Mouse (Mus musculus): ENCODE data around the gene Csmd2. TPM values are rescaled to one million over a fixed set of nuclear protein-coding genes. Genes with fewer than 3 reads are reported as not detected.

The Csmd2 gene
- polyA plus RNA-seq, 1 experiment: not detected

DNA sequence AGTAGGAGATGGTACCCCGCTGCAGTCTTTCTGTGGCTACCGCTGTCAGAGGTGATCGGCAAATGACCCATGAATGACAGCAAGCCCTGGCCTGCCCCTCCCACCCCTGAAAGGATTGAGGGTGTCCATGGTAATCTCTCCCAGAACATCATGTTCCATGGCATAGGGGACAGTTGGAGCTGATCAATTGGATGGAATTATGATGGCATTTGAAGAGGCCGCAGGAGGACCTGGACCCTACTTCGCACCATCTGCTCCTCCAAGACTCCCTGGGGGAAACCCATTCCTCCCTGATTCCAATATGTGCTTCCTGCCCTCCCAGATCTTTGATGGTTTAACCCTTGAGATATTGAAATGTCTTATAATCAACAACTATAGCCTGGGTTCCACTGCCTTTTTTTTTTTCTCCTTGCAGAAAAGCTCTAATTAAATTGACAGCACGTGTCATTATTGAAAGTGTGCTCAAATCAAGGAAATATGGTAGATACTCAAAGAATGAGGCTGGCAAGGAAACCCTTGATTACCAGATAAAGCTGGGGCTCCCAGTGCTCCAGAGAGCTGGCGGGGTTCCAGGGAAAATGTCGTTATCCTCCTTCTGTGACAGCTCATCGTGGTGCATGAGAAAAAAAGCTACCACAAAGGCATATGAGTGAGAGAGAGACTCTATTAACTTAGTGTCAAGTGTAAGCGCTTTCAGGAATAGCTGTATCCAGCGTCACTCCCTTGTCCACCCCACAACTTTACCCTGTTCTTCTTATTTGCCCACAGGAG is 145.4 kb downstream of the Csmd2 start:
- WGBS: 72% methylated on average over 11 of the region's 11 CpGs
- H3K4me1 ChIP-seq (ENCODE audit: control insufficient read depth, insufficient read depth, low read length): no peaks in the 10 kb centered on the region

GRCm38 (mm10) chr4:128134348-128134994 is 146.8 kb downstream of the Csmd2 start:
- Histone ChIP-seq H3K4me1 (ENCODE audit: control insufficient read depth, insufficient read depth, low read length) (no peaks in the 10 kb centered on the region), H3K4me3 (replicated peaks; ENCODE audit: extremely low read depth, low read depth, low read length) (no peak overlapping the region)
- TF ChIP-seq POLR2A (IDR thresholded peaks at IDR 0.05; ENCODE audit: borderline replicate concordance, extremely low read depth, low read depth, low read length): no peak
- TF ChIP-seq CTCF (IDR thresholded peaks at IDR 0.05; ENCODE audit: insufficient read depth, low read length): no peak
- WGBS: 77% methylated on average over 11 of the region's 11 CpGs
- no peak for DNase-seq

More for the DNA sequence above, 145.4 kb downstream of the Csmd2 start:
- H3K4me3 ChIP-seq (replicated peaks; ENCODE audit: extremely low read depth, low read depth, low read length): no peak overlapping the region
- no peak for DNase-seq
- TF ChIP-seq POLR2A (IDR thresholded peaks at IDR 0.05; ENCODE audit: borderline replicate concordance, extremely low read depth, low read depth, low read length): no peak
- no peak for TF ChIP-seq CTCF (IDR thresholded peaks at IDR 0.05; ENCODE audit: insufficient read depth, low read length)

DNA sequence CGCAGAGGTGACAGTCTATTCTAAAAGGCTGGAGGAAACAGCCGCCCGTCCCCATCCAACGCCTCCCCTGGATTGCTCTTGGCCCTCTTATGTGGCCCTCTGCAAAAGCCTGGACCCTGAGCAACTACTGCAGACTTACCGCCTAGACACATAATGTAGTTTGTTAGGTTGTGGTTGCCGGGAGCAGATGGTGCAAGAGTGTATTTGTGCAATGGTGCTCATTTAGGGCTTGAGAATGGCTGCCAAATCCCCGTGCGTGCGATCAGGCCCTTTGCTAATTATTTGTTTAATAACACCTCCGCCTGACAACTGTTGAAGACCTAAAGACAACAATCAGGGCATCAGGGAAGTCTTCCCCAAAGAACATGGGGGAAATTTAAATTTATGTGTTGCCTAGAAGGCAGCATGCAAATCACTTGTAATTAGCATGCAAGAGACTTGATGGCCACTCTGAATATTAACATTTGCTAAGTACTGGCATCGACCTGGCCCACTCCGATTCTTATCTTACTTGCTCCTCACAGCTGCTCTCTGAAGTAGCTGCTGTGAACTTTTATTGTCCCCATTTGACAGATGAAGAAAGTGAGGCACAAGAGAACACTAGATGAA is 147.5 kb downstream of the Csmd2 start:
- WGBS: 75% methylated on average over 12 of the region's 12 CpGs
- Histone ChIP-seq H3K4me1 (ENCODE audit: control insufficient read depth, insufficient read depth, low read length) (no peaks in the 10 kb centered on the region), H3K4me3 (replicated peaks; ENCODE audit: extremely low read depth, low read depth, low read length) (no peak overlapping the region)
- no peak for DNase-seq
- TF ChIP-seq POLR2A (IDR thresholded peaks at IDR 0.05; ENCODE audit: borderline replicate concordance, extremely low read depth, low read depth, low read length) (no peak), CTCF (IDR thresholded peaks at IDR 0.05; ENCODE audit: insufficient read depth, low read length) (no peak)

DNA sequence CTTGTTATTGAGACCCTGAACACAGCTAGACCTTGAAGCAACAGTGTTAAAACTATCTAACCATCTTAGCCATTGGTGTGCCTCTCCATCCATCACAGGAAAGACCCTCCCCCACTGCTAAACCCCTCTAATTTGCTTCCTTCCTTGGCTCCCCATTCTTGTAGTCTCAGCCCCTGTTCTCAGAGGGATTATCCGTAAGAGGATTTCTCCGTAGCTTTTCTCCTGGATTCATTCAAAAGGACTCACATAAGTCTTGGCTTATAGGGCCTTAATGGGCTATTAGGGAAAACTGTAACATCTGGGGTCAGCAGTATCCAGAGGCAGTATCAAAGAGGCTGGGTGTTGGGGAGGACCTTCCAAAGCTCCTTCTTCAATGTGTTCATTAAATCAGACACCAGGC is 152.3 kb downstream of the Csmd2 start:
- no peak overlapping the region for H3K4me3 ChIP-seq (replicated peaks; ENCODE audit: extremely low read depth, low read depth, low read length)
- no peaks in the 10 kb centered on the region for H3K4me1 ChIP-seq (ENCODE audit: control insufficient read depth, insufficient read depth, low read length)
- WGBS: 92% methylated on average over 2 of the region's 2 CpGs
- DNase-seq: no peak
- TF ChIP-seq POLR2A (IDR thresholded peaks at IDR 0.05; ENCODE audit: borderline replicate concordance, extremely low read depth, low read depth, low read length) (no peak), CTCF (IDR thresholded peaks at IDR 0.05; ENCODE audit: insufficient read depth, low read length) (no peak)

- no peak overlapping the region for H3K4me3 ChIP-seq (replicated peaks; ENCODE audit: extremely low read depth, low read depth, low read length)
- DNase-seq: no peak
- 51% methylated on average over 10 of the region's 10 CpGs for WGBS
- no peaks in the 10 kb centered on the region for H3K4me1 ChIP-seq (ENCODE audit: control insufficient read depth, insufficient read depth, low read length)
- TF ChIP-seq POLR2A (IDR thresholded peaks at IDR 0.05; ENCODE audit: borderline replicate concordance, extremely low read depth, low read depth, low read length) (no peak), CTCF (IDR thresholded peaks at IDR 0.05; ENCODE audit: insufficient read depth, low read length) (no peak)
These were observed 153.8 kb downstream of the Csmd2 start for GRCm38 (mm10) chr4:128141161-128142101.

GRCm38 (mm10) chr4:128142279-128142678 is 154.6 kb downstream of the Csmd2 start:
- TF ChIP-seq CTCF (IDR thresholded peaks at IDR 0.05; ENCODE audit: insufficient read depth, low read length) (no peak), POLR2A (IDR thresholded peaks at IDR 0.05; ENCODE audit: borderline replicate concordance, extremely low read depth, low read depth, low read length) (no peak)
- 71% methylated on average over 3 of the region's 3 CpGs for WGBS
- no peak for DNase-seq
- H3K4me1 ChIP-seq (ENCODE audit: control insufficient read depth, insufficient read depth, low read length): no peaks in the 10 kb centered on the region
- H3K4me3 ChIP-seq (replicated peaks; ENCODE audit: extremely low read depth, low read depth, low read length): no peak overlapping the region

DNA sequence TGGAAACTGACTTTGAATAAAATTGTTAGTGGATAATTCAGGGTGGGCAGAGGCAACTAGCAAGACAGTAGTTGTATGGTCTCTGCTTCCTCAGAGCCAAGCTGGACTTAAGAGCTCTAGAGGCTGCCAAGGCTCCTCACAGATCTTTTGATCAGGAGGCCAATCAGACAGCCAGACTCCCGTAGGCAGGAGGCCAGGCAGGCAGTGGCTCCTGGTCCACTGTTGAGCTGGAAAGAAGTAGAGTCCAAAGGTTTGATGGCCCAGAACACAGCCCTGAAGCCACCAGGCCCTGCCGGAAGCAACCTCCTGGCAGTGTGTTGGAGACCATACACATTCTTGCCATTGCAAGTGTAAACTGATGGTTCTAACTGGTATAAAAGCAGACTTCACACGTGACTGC is 155.5 kb downstream of the Csmd2 start:
- Histone ChIP-seq H3K4me3 (replicated peaks; ENCODE audit: extremely low read depth, low read depth, low read length) (no peak overlapping the region), H3K4me1 (ENCODE audit: control insufficient read depth, insufficient read depth, low read length) (no peaks in the 10 kb centered on the region)
- WGBS: 71% methylated on average over 3 of the region's 3 CpGs
- TF ChIP-seq POLR2A (IDR thresholded peaks at IDR 0.05; ENCODE audit: borderline replicate concordance, extremely low read depth, low read depth, low read length) (no peak), CTCF (IDR thresholded peaks at IDR 0.05; ENCODE audit: insufficient read depth, low read length) (no peak)
- DNase-seq: no peak

- H3K4me3 ChIP-seq (replicated peaks; ENCODE audit: extremely low read depth, low read depth, low read length): no peak overlapping the region
- DNase-seq: no peak
- TF ChIP-seq CTCF (IDR thresholded peaks at IDR 0.05; ENCODE audit: insufficient read depth, low read length): no peak
- TF ChIP-seq POLR2A (IDR thresholded peaks at IDR 0.05; ENCODE audit: borderline replicate concordance, extremely low read depth, low read depth, low read length): no peak
- WGBS: 76% methylated on average over 4 of the region's 4 CpGs
- no peaks in the 10 kb centered on the region for H3K4me1 ChIP-seq (ENCODE audit: control insufficient read depth, insufficient read depth, low read length)
These were observed 161.9 kb downstream of the Csmd2 start for GRCm38 (mm10) chr4:128149524-128149923.

- WGBS: 56% methylated on average over 3 of the region's 3 CpGs
These were observed 164.4 kb downstream of the Csmd2 start for GRCm38 (mm10) chr4:128152066-128152465.

More at GRCm38 (mm10) chr4:128152066-128152465, 164.4 kb downstream of the Csmd2 start:
- H3K4me3 ChIP-seq (replicated peaks; ENCODE audit: extremely low read depth, low read depth, low read length): no peak overlapping the region
- H3K4me1 ChIP-seq (ENCODE audit: control insufficient read depth, insufficient read depth, low read length): no peaks in the 10 kb centered on the region
- TF ChIP-seq POLR2A (IDR thresholded peaks at IDR 0.05; ENCODE audit: borderline replicate concordance, extremely low read depth, low read depth, low read length) (no peak), CTCF (IDR thresholded peaks at IDR 0.05; ENCODE audit: insufficient read depth, low read length) (no peak)
- DNase-seq: no peak

Measured in lung, adult 2 months (tissue).